Mouse (Mus musculus) lung, postnatal 0 days (tissue): Measurements from ENCODE around the gene Fam160a2.

Experiments
- CTCF ChIP-seq: IDR thresholded peaks from 2 replicates; pipeline ENCODE4 v1.5.1; 2016; ENCODE audit warnings: antibody characterized with exemption, mild to moderate bottlenecking
- EP300 ChIP-seq: IDR thresholded peaks from 2 replicates; pipeline ENCODE4 v1.6.1; 2016; ENCODE audit warnings: antibody characterized with exemption, mild to moderate bottlenecking, control low read depth

GRCm38 (mm10) chr7:105426051-105426450 is 26.2 kb upstream of the Fam160a2 start:
- TF ChIP-seq CTCF (no peak), EP300 (no peak)
